Mouse (Mus musculus) embryonic facial prominence, embryonic 15.5 days (tissue): ENCODE results near the gene Asic4. TPM values are rescaled to one million over a fixed set of nuclear protein-coding genes. Genes with fewer than 3 reads are reported as not detected.

ENCODE experiments used
- ATAC-seq: fragments of 200-750 bp; cut with Nextera tagmentation; 2 replicates; pipeline ENCODE4 v1.8.0; 2017; ENCODE audit warnings: low read depth, moderate TSS enrichment; ENCODE audit not compliant: insufficient number of reproducible peaks, low FRiP score, low TSS enrichment
- H3K27ac ChIP-seq: fragments of 300-500 bp; sonication (generic); replicated peaks from 2 replicates; pipeline ENCODE4 v1.5.1; 2015; ENCODE audit warnings: mild to moderate bottlenecking, inconsistent platforms
- H3K27me3 ChIP-seq: fragments of 300-500 bp; sonication (generic); 2 replicates; pipeline ENCODE4 v1.6.1; 2015; ENCODE audit warnings: inconsistent platforms
- H3K36me3 ChIP-seq: fragments of 300-500 bp; sonication (generic); 2 replicates; pipeline ENCODE4 v1.6.1; 2015; ENCODE audit warnings: mild to moderate bottlenecking, inconsistent platforms
- H3K4me1 ChIP-seq: fragments of 300-500 bp; sonication (generic); 2 replicates; pipeline ENCODE4 v1.6.1; 2015; ENCODE audit warnings: inconsistent platforms
- H3K4me2 ChIP-seq: fragments of 300-500 bp; sonication (generic); replicated peaks from 2 replicates; pipeline ENCODE4 v1.6.1; 2015; ENCODE audit warnings: mild to moderate bottlenecking, inconsistent platforms
- H3K4me3 ChIP-seq: fragments of 300-500 bp; sonication (generic); replicated peaks from 2 replicates; pipeline ENCODE4 v1.5.1; 2015; ENCODE audit warnings: mild to moderate bottlenecking, inconsistent platforms
- H3K9ac ChIP-seq: fragments of 300-500 bp; sonication (generic); 2 replicates; pipeline ENCODE4 v1.6.1; 2015; ENCODE audit warnings: inconsistent platforms
- H3K9me3 ChIP-seq: fragments of 300-500 bp; sonication (generic); replicated peaks from 2 replicates; pipeline ENCODE4 v1.6.1; 2016; ENCODE audit warnings: inconsistent platforms
- WGBS: fragments of 180-500 bp; shearing (Covaris S2); methylation state at CpG from one replicate; pipeline ENCODE4 v1.1.7; 2015; 5-methylcytosine and 5-hydroxymethylcytosine counted together
- polyA plus RNA-seq: library from polyadenylated mRNA; unstranded; fragments of >200 nt; fragmentation: Nextera tagmentation; extraction: Ambion mirVana; gene quantifications from 2 replicates; pipeline ENCODE4 v1.2.1, GENCODE M21; 2015

The Asic4 gene
- 0.65 and 0.84 TPM in 2 replicates for polyA plus RNA-seq

GRCm38 (mm10) chr1:75450314-75451005 lies at the start of gene Asic4:
Gene Asic4 (plus strand): TSS chr1:75450436.
- H3K36me3 ChIP-seq = no peaks in the 10 kb centered on the region
- peaks cover 66% of the 10 kb centered on the region for H3K4me1 ChIP-seq
- H3K27ac ChIP-seq = no peak within 1 kb of the TSS
- no peak for ATAC-seq
- 3% methylated on average over 35 of the region's 35 CpGs for WGBS
- 0 out of 2 replicates have a peak within 1 kb of the TSS, but pooled peaks have one; percentile 9 for H3K9ac ChIP-seq
- peak within 1 kb of the TSS; percentile 47 for H3K4me2 ChIP-seq
- peaks cover 88% of the 10 kb centered on the region for H3K27me3 ChIP-seq
- peak within 1 kb of the TSS; percentile 31 for H3K4me3 ChIP-seq
- H3K9me3 ChIP-seq = no peaks in the 10 kb centered on the region

- Histone ChIP-seq H3K27ac (no peak overlapping the region), H3K4me2 (peak overlapping the region; percentile 29), H3K9ac (no peak overlapping the region), H3K4me1 (peaks cover 24% of the 10 kb centered on the region), H3K36me3 (peaks cover 37% of the 10 kb centered on the region), H3K27me3 (no peaks in the 10 kb centered on the region), H3K4me3 (0 out of 2 replicates have a peak overlapping the region, but pooled peaks have one; percentile 12), H3K9me3 (no peaks in the 10 kb centered on the region)
- no peak; the same call in 1 of the 2 replicates for ATAC-seq
- 43% methylated on average over 6 of the region's 6 CpGs for WGBS
Measured at GRCm38 (mm10) chr1:75400493-75401115, 49.6 kb upstream of the Asic4 start.

- Histone ChIP-seq H3K27ac (no peak overlapping the region), H3K27me3 (no peaks in the 10 kb centered on the region), H3K4me2 (no peak overlapping the region), H3K9me3 (no peaks in the 10 kb centered on the region), H3K9ac (no peak overlapping the region), H3K4me1 (peaks cover under 1% of the 10 kb centered on the region), H3K4me3 (no peak overlapping the region), H3K36me3 (peaks cover 43% of the 10 kb centered on the region)
- no peak for ATAC-seq
- WGBS = 83% methylated on average over 3 of the region's 3 CpGs
Measured at GRCm38 (mm10) chr1:75405547-75405946, 44.7 kb upstream of the Asic4 start.

GRCm38 (mm10) chr1:75406173-75406572 lies 44.1 kb upstream of the Asic4 start:
- no peaks in the 10 kb centered on the region for H3K9me3 ChIP-seq
- no peak overlapping the region for H3K4me3 ChIP-seq
- no peak for ATAC-seq
- WGBS = 91% methylated on average over 15 of the region's 15 CpGs
- H3K27ac ChIP-seq = no peak overlapping the region
- H3K9ac ChIP-seq = no peak overlapping the region
- H3K27me3 ChIP-seq = no peaks in the 10 kb centered on the region
- H3K4me2 ChIP-seq = no peak overlapping the region
- peaks cover 41% of the 10 kb centered on the region for H3K36me3 ChIP-seq
- no peaks in the 10 kb centered on the region for H3K4me1 ChIP-seq

- Histone ChIP-seq H3K4me1 (no peaks in the 10 kb centered on the region), H3K27me3 (no peaks in the 10 kb centered on the region), H3K4me2 (no peak overlapping the region), H3K4me3 (no peak overlapping the region), H3K9ac (no peak overlapping the region), H3K9me3 (no peaks in the 10 kb centered on the region), H3K27ac (no peak overlapping the region), H3K36me3 (peaks cover 32% of the 10 kb centered on the region)
- 93% methylated on average over 9 of the region's 9 CpGs for WGBS
- no peak for ATAC-seq
Measured at GRCm38 (mm10) chr1:75407056-75407455, 43.2 kb upstream of the Asic4 start.

- Histone ChIP-seq H3K4me1 (no peaks in the 10 kb centered on the region), H3K9me3 (no peaks in the 10 kb centered on the region), H3K27me3 (no peaks in the 10 kb centered on the region), H3K4me3 (no peak overlapping the region), H3K9ac (no peak overlapping the region), H3K4me2 (no peak overlapping the region), H3K36me3 (peaks cover 23% of the 10 kb centered on the region), H3K27ac (no peak overlapping the region)
- ATAC-seq = no peak
- WGBS = 62% methylated on average over 4 of the region's 4 CpGs
Measured at GRCm38 (mm10) chr1:75408210-75408609, 42.0 kb upstream of the Asic4 start.

GRCm38 (mm10) chr1:75409950-75410349 lies 40.3 kb upstream of the Asic4 start:
- peaks cover 19% of the 10 kb centered on the region for H3K36me3 ChIP-seq
- H3K4me1 ChIP-seq = no peaks in the 10 kb centered on the region
- ATAC-seq = no peak
- 85% methylated on average over 7 of the region's 7 CpGs for WGBS
- no peaks in the 10 kb centered on the region for H3K9me3 ChIP-seq
- no peaks in the 10 kb centered on the region for H3K27me3 ChIP-seq
- no peak overlapping the region for H3K9ac ChIP-seq
- H3K4me3 ChIP-seq = no peak overlapping the region
- no peak overlapping the region for H3K27ac ChIP-seq
- H3K4me2 ChIP-seq = no peak overlapping the region

- 96% methylated on average over 3 of the region's 3 CpGs for WGBS
- H3K9ac ChIP-seq = no peak overlapping the region
- no peaks in the 10 kb centered on the region for H3K9me3 ChIP-seq
- H3K27ac ChIP-seq = no peak overlapping the region
- peaks cover 19% of the 10 kb centered on the region for H3K36me3 ChIP-seq
- H3K4me1 ChIP-seq = no peaks in the 10 kb centered on the region
- no peak overlapping the region for H3K4me3 ChIP-seq
- no peak overlapping the region for H3K4me2 ChIP-seq
- no peaks in the 10 kb centered on the region for H3K27me3 ChIP-seq
- no peak for ATAC-seq
Measured at GRCm38 (mm10) chr1:75412196-75412595, 38.0 kb upstream of the Asic4 start.

- Histone ChIP-seq H3K4me2 (no peak overlapping the region), H3K9me3 (no peaks in the 10 kb centered on the region), H3K36me3 (peaks cover 19% of the 10 kb centered on the region), H3K9ac (no peak overlapping the region), H3K27me3 (no peaks in the 10 kb centered on the region; the same call in 1 of the 2 replicates), H3K4me1 (no peaks in the 10 kb centered on the region), H3K4me3 (no peak overlapping the region), H3K27ac (no peak overlapping the region)
- 63% methylated on average over 3 of the region's 3 CpGs for WGBS
- ATAC-seq = no peak
Measured at GRCm38 (mm10) chr1:75413749-75414148, 36.5 kb upstream of the Asic4 start.

GRCm38 (mm10) chr1:75421794-75422193 lies 28.4 kb upstream of the Asic4 start:
- peak overlapping the region; percentile 67 for H3K4me2 ChIP-seq
- H3K27ac ChIP-seq = no peak overlapping the region
- peak; percentile 13; the same call in 1 of the 2 replicates for ATAC-seq
- 19% methylated on average over 20 of the region's 20 CpGs for WGBS
- H3K9me3 ChIP-seq = no peaks in the 10 kb centered on the region
- H3K9ac ChIP-seq = no peak overlapping the region
- peaks cover 12% of the 10 kb centered on the region; the same call in 1 of the 2 replicates for H3K36me3 ChIP-seq
- peak overlapping the region; percentile 38 for H3K4me3 ChIP-seq
- H3K27me3 ChIP-seq = peaks cover 59% of the 10 kb centered on the region
- H3K4me1 ChIP-seq = peaks cover 22% of the 10 kb centered on the region

- H3K27me3 ChIP-seq = peaks cover 63% of the 10 kb centered on the region
- WGBS = 9% methylated on average over 32 of the region's 32 CpGs
- 0 out of 2 replicates have a peak, but pooled peaks have one; percentile 9 for ATAC-seq
Measured at GRCm38 (mm10) chr1:75422216-75422822, 27.9 kb upstream of the Asic4 start.

More at GRCm38 (mm10) chr1:75422216-75422822, 27.9 kb upstream of the Asic4 start:
- Histone ChIP-seq H3K4me2 (peak overlapping the region; percentile 67), H3K9ac (0 out of 2 replicates have a peak overlapping the region, but pooled peaks have one; percentile 3), H3K9me3 (no peaks in the 10 kb centered on the region), H3K27ac (no peak overlapping the region), H3K4me1 (peaks cover 22% of the 10 kb centered on the region), H3K4me3 (peak overlapping the region; percentile 38), H3K36me3 (peaks cover 12% of the 10 kb centered on the region; the same call in 1 of the 2 replicates)
